Mouse (Mus musculus): ENCODE data around the gene Gm28539. TPM values are rescaled to one million over a fixed set of nuclear protein-coding genes. Genes with fewer than 3 reads are reported as not detected.

Gm28539 gene
- total and polyA plus RNA-seq, 3 experiments: 2.9 to 13.9 TPM; not detected in 1

DNA sequence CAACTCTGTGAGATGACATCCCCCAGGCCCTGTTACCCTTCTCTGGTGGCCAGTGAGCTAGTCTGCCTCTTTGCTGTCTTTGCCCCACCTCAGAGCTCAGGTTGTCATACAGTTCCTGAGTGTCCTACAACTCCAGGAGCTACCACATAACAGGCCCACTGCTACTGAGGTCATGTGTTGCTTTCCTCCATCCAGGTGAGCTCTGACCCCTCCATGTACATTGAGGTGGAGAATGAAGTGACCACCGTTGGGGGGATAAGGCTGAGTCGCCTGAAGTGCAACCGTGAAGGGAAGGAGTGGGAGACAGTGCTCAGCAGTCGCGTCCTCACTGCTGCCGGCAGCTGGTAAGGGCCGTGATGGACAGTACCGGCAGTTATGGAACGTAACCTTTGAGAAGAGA, 112.6 kb downstream of the Gm28539 start:
- H3K79me2 ChIP-seq (ENCODE audit: control insufficient read depth, insufficient read depth, low read length, poor library complexity): no peaks in the 10 kb centered on the region
- TF ChIP-seq CHD2 (IDR thresholded peaks at IDR 0.05; ENCODE audit: low read length): no peak
- TF ChIP-seq ETS1 (IDR thresholded peaks at IDR 0.05; ENCODE audit: low read depth, low read length): no peak
- no peak for TF ChIP-seq GATA1 (IDR thresholded peaks at IDR 0.05; ENCODE audit: low read depth, low read length)
- no peak for TF ChIP-seq ZNF384 (IDR thresholded peaks at IDR 0.05; ENCODE audit: low read depth, low read length)
- TF ChIP-seq NELFE (IDR thresholded peaks at IDR 0.05; ENCODE audit: low read depth, low read length): no peak
- no peak for TF ChIP-seq KAT2A (conservative IDR thresholded peaks at IDR 0.05; ENCODE audit: low read depth, low read length)
- no peak for TF ChIP-seq CTCF (IDR thresholded peaks at IDR 0.05 in 2 of 3, conservative IDR thresholded peaks at IDR 0.05 in 1 of 3; ENCODE audit: control insufficient read depth in 1 of 3, insufficient read depth in 1 of 3, low read depth in 2 of 3, low read length in 3 of 3, poor library complexity in 1 of 3, severe bottlenecking in 1 of 3)
- TF ChIP-seq CHD1 (IDR thresholded peaks at IDR 0.05; ENCODE audit: low read depth, low read length): no peak
- TF ChIP-seq NRF1 (IDR thresholded peaks at IDR 0.05; ENCODE audit: insufficient read depth, low read depth, low read length, poor library complexity, severe bottlenecking): no peak
- TF ChIP-seq MYC (IDR thresholded peaks at IDR 0.05; ENCODE audit: low read depth, low read length): no peak
- no peak for TF ChIP-seq MEF2A (IDR thresholded peaks at IDR 0.05; ENCODE audit: extremely low read depth, insufficient replicate concordance, low read depth, low read length, poor library complexity, severe bottlenecking)
- TF ChIP-seq MYB (IDR thresholded peaks at IDR 0.05; ENCODE audit: low read depth, low read length): no peak
- no peak for TF ChIP-seq UBTF (IDR thresholded peaks at IDR 0.05; ENCODE audit: borderline replicate concordance, insufficient read depth, low read depth, low read length)
- no peak for TF ChIP-seq SIN3A (IDR thresholded peaks at IDR 0.05; ENCODE audit: low read length)
- no peak for TF ChIP-seq USF2 (IDR thresholded peaks at IDR 0.05; ENCODE audit: borderline replicate concordance in 1 of 2, insufficient read depth in 1 of 2, low read depth in 1 of 2, low read length in 2 of 2)
- no peaks in the 10 kb centered on the region for H3K4me1 ChIP-seq (ENCODE audit: control insufficient read depth in 1 of 2, insufficient read depth in 2 of 2, low read length in 2 of 2)
- no peaks in the 10 kb centered on the region for H3K9me3 ChIP-seq (replicated peaks; ENCODE audit: insufficient read depth, low read length)
- H3K27me3 ChIP-seq (ENCODE audit: control insufficient read depth in 1 of 2, insufficient read depth in 2 of 2, low read length in 2 of 2): no peaks in the 10 kb centered on the region
- no peak overlapping the region for H3K27ac ChIP-seq (ENCODE audit: control insufficient read depth, low read depth, low read length)
- no peak for DNase-seq (ENCODE audit: low read depth, low spot score)
- no peak overlapping the region for H3K9ac ChIP-seq (ENCODE audit: control insufficient read depth, low read depth, low read length, poor library complexity, severe bottlenecking)
- no peak overlapping the region for H3K4me3 ChIP-seq (ENCODE audit: control insufficient read depth in 1 of 2, insufficient read depth in 1 of 2, low read depth in 2 of 2, low read length in 2 of 2)
- H3K36me3 ChIP-seq (ENCODE audit: control insufficient read depth in 1 of 2, insufficient read depth in 2 of 2, low read length in 2 of 2): peaks cover 0 to 23% of the 10 kb centered on the region in 2 experiments; a peak in 2 of 4 replicates

DNA sequence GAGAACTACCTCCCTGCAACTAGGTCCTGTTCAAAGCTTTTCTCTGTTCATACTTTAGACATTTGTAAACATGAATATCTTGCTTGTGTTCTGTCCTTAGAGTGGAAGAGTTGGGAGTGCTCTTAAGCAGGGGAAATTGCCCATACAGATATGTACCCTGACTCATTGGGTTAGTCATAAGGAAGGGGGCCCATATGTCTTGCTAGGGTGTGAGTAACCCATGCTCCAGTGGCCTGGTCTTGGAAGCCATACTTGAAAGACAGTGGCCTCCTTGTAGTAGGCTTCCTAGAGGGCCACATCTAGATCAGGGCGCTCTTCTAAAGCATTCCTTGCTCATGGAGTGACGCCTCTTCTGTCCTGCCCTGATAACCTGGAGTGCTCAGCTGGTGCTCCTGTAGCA, 114.0 kb downstream of the Gm28539 start:
- H3K27ac ChIP-seq (ENCODE audit: control insufficient read depth, low read depth, low read length): no peak overlapping the region
- no peak overlapping the region for H3K4me3 ChIP-seq (ENCODE audit: control insufficient read depth in 1 of 2, insufficient read depth in 1 of 2, low read depth in 2 of 2, low read length in 2 of 2)
- H3K4me1 ChIP-seq (ENCODE audit: control insufficient read depth in 1 of 2, insufficient read depth in 2 of 2, low read length in 2 of 2): no peaks in the 10 kb centered on the region
- no peak for DNase-seq (ENCODE audit: low read depth, low spot score)
- H3K36me3 ChIP-seq (ENCODE audit: control insufficient read depth in 1 of 2, insufficient read depth in 2 of 2, low read length in 2 of 2): peaks cover 0 to 30% of the 10 kb centered on the region in 2 experiments; a peak in 2 of 4 replicates
- no peak overlapping the region for H3K9ac ChIP-seq (ENCODE audit: control insufficient read depth, low read depth, low read length, poor library complexity, severe bottlenecking)
- TF ChIP-seq ETS1 (IDR thresholded peaks at IDR 0.05; ENCODE audit: low read depth, low read length): no peak
- TF ChIP-seq POLR2AphosphoS5 (IDR thresholded peaks at IDR 0.05; ENCODE audit: borderline replicate concordance, low read depth, low read length): no peak
- no peaks in the 10 kb centered on the region for H3K9me3 ChIP-seq (replicated peaks; ENCODE audit: insufficient read depth, low read length)
- H3K79me2 ChIP-seq (ENCODE audit: control insufficient read depth, insufficient read depth, low read length, poor library complexity): no peaks in the 10 kb centered on the region
- no peaks in the 10 kb centered on the region for H3K27me3 ChIP-seq (ENCODE audit: control insufficient read depth in 1 of 2, insufficient read depth in 2 of 2, low read length in 2 of 2)
